Mouse (Mus musculus) G1E (cell line): Measurements from ENCODE around the gene Dpy19l1. TPM values are rescaled to one million over a fixed set of nuclear protein-coding genes. Genes with fewer than 3 reads are reported as not detected.

ENCODE experiments used
- ATAC-seq: 2 replicates; pipeline ENCODE4 v1.8.0; 2016; ENCODE audit warnings: mild to moderate bottlenecking; ENCODE audit not compliant: insufficient number of reproducible peaks, poor library complexity, low FRiP score, severe bottlenecking; ENCODE audit errors: extremely low read depth
- DNase-seq: peaks from one replicate; pipeline ENCODE4 v3.0.0; 2012; ENCODE audit warnings: low spot score
- H3K27me3 ChIP-seq: 2 replicates; pipeline ENCODE4 v1.6.1; 2012; ENCODE audit warnings: mild to moderate bottlenecking, low read length, inconsistent platforms; ENCODE audit not compliant: insufficient read depth
- H3K36me3 ChIP-seq: replicated peaks from 2 replicates; pipeline ENCODE3; 2012; ENCODE audit warnings: mild to moderate bottlenecking, inconsistent platforms
- H3K4me1 ChIP-seq: 2 replicates; pipeline ENCODE4 v1.6.1; 2012; ENCODE audit warnings: low read depth, low read length, inconsistent platforms, mixed read lengths; ENCODE audit not compliant: insufficient read depth
- H3K4me3 ChIP-seq: 2 replicates; pipeline ENCODE4 v1.5.1; 2012; ENCODE audit warnings: low read depth, mild to moderate bottlenecking, inconsistent platforms, low read length, moderate library complexity, mixed read lengths
- H3K9me3 ChIP-seq: replicated peaks from 2 replicates; pipeline ENCODE4 v1.6.1; 2012; ENCODE audit warnings: inconsistent platforms
- CTCF ChIP-seq: IDR thresholded peaks from 2 replicates; pipeline ENCODE4 v1.5.1; 2012; ENCODE audit warnings: low read depth, low read length, inconsistent platforms, mixed read lengths
- GATA1 ChIP-seq: IDR thresholded peaks from 2 replicates; pipeline ENCODE4 v1.6.1; 2012; ENCODE audit warnings: borderline replicate concordance, low read length, inconsistent platforms, mixed read lengths
- GATA2 ChIP-seq: IDR thresholded peaks from 2 replicates; pipeline ENCODE4 v1.6.1; 2012; ENCODE audit warnings: low read depth, low read length, inconsistent platforms, borderline replicate concordance
- POLR2AphosphoS5 ChIP-seq: IDR thresholded peaks from 2 replicates; pipeline ENCODE4 v1.6.1; 2012; ENCODE audit warnings: low read depth, low read length, inconsistent platforms; ENCODE audit not compliant: insufficient replicate concordance
- TAL1 ChIP-seq: conservative IDR thresholded peaks from 2 replicates; pipeline ENCODE4 v1.6.1; 2012; ENCODE audit warnings: low read depth, low read length, inconsistent platforms, mixed read lengths
- polyA plus RNA-seq: library from polyadenylated mRNA; stranded (reverse); fragments of >175 nt; gene quantifications from 2 replicates; pipeline ENCODE4 v1.2.3, GENCODE M21; 2012
- total RNA-seq, 2 experiments: library from RNA; stranded (forward) in 1 of 2; stranded (reverse) in 1 of 2; fragments of 200-1000 nt in 1 of 2; fragments of >200 nt in 1 of 2; fragmentation: Nextera tagmentation in 1 of 2; gene quantifications; 2 replicates each; pipeline ENCODE4 v1.2.3; 2014 to 2017

The Dpy19l1 gene
- total and polyA plus RNA-seq, 3 experiments = 14.3 to 42.6 (median 36.3) TPM

- TF ChIP-seq TAL1 (no peak), CTCF (no peak), GATA2 (no peak), GATA1 (no peak), POLR2AphosphoS5 (no peak)
- H3K9me3 ChIP-seq = no peaks in the 10 kb centered on the region
- peaks cover 47% of the 10 kb centered on the region for H3K4me1 ChIP-seq
- H3K4me3 ChIP-seq = peak overlapping the region; percentile 86
- DNase-seq = peak; percentile 53
- peaks cover 28% of the 10 kb centered on the region for H3K36me3 ChIP-seq
- peak; percentile 17; the same call in 1 of the 2 replicates for ATAC-seq
- H3K27me3 ChIP-seq = no peaks in the 10 kb centered on the region
These were observed 352 bp downstream of the Dpy19l1 start for GRCm38 (mm10) chr9:24502571-24503004.

- H3K36me3 ChIP-seq = peaks cover 37% of the 10 kb centered on the region
- ATAC-seq (no peak), DNase-seq (no peak)
- H3K27me3 ChIP-seq = no peaks in the 10 kb centered on the region
- H3K4me3 ChIP-seq = peak overlapping the region; percentile 86
- H3K4me1 ChIP-seq = peaks cover 52% of the 10 kb centered on the region
- no peaks in the 10 kb centered on the region for H3K9me3 ChIP-seq
- TF ChIP-seq POLR2AphosphoS5 (no peak), TAL1 (no peak), GATA1 (no peak), GATA2 (no peak), CTCF (no peak)
These were observed 1.3 kb downstream of the Dpy19l1 start for GRCm38 (mm10) chr9:24501618-24502017.

GRCm38 (mm10) chr9:24496226-24496625, 6.7 kb downstream of the Dpy19l1 start:
- Histone ChIP-seq H3K27me3 (no peaks in the 10 kb centered on the region), H3K4me3 (no peak overlapping the region), H3K4me1 (peaks cover 37% of the 10 kb centered on the region), H3K36me3 (peaks cover 39% of the 10 kb centered on the region), H3K9me3 (no peaks in the 10 kb centered on the region)
- DNase-seq (no peak), ATAC-seq (no peak)
- TF ChIP-seq GATA1 (no peak), POLR2AphosphoS5 (no peak), GATA2 (no peak), CTCF (no peak), TAL1 (no peak)

GRCm38 (mm10) chr9:24490516-24490915, 12.4 kb downstream of the Dpy19l1 start:
- Histone ChIP-seq H3K27me3 (no peaks in the 10 kb centered on the region), H3K36me3 (peaks cover 22% of the 10 kb centered on the region), H3K4me1 (peaks cover 58% of the 10 kb centered on the region), H3K4me3 (no peak overlapping the region), H3K9me3 (no peaks in the 10 kb centered on the region; the same call in 1 of the 2 replicates)
- ATAC-seq (no peak), DNase-seq (no peak)
- TF ChIP-seq GATA1 (no peak), GATA2 (no peak), POLR2AphosphoS5 (no peak), CTCF (no peak), TAL1 (no peak)

- peaks cover 53% of the 10 kb centered on the region for H3K4me1 ChIP-seq
- ATAC-seq (peak; percentile 87), DNase-seq (peak; percentile 30)
- TF ChIP-seq TAL1 = peak; percentile 79
- TF ChIP-seq GATA1 = no peak
- TF ChIP-seq GATA2 = no peak
- no peak for TF ChIP-seq CTCF
- TF ChIP-seq POLR2AphosphoS5 = no peak
- no peaks in the 10 kb centered on the region for H3K27me3 ChIP-seq
- peaks cover 24% of the 10 kb centered on the region for H3K36me3 ChIP-seq
- H3K9me3 ChIP-seq = no peaks in the 10 kb centered on the region; the same call in 1 of the 2 replicates
- no peak overlapping the region for H3K4me3 ChIP-seq
These were observed 14.4 kb downstream of the Dpy19l1 start for GRCm38 (mm10) chr9:24488425-24489104.

GRCm38 (mm10) chr9:24482375-24482774, 20.6 kb downstream of the Dpy19l1 start:
- ATAC-seq = no peak
- Histone ChIP-seq H3K4me3 (no peak overlapping the region), H3K4me1 (peaks cover 25% of the 10 kb centered on the region), H3K27me3 (no peaks in the 10 kb centered on the region), H3K9me3 (no peaks in the 10 kb centered on the region), H3K36me3 (peaks cover 29% of the 10 kb centered on the region)
- no peak for DNase-seq
- no peak for TF ChIP-seq POLR2AphosphoS5
- no peak for TF ChIP-seq GATA1
- TF ChIP-seq TAL1 = no peak
- no peak for TF ChIP-seq GATA2
- no peak for TF ChIP-seq CTCF
